Mouse (Mus musculus) hindbrain, embryonic 14.5 days (tissue): Measurements from ENCODE around the gene Bicral. TPM values are rescaled to one million over a fixed set of nuclear protein-coding genes. Genes with fewer than 3 reads are reported as not detected.

Source experiments
- ATAC-seq: fragments of 200-750 bp; cut with Nextera tagmentation; 2 replicates; pipeline ENCODE4 v1.8.0; 2017; ENCODE audit warnings: moderate number of reproducible peaks, mild to moderate bottlenecking, moderate TSS enrichment, moderate library complexity; ENCODE audit not compliant: low FRiP score
- DNase-seq: peaks from one replicate; pipeline ENCODE4 v3.0.0-alpha.2; 2015; ENCODE audit warnings: low spot score
- H3K27ac ChIP-seq: fragments of 300-500 bp; sonication (generic); 2 replicates; pipeline ENCODE4 v1.5.1; 2014; ENCODE audit warnings: mild to moderate bottlenecking, moderate library complexity
- H3K27me3 ChIP-seq: fragments of 300-500 bp; sonication (generic); 2 replicates; pipeline ENCODE4 v1.6.1; 2014; ENCODE audit warnings: mild to moderate bottlenecking, low read length, mixed read lengths; ENCODE audit not compliant: control insufficient read depth, insufficient read depth
- H3K36me3 ChIP-seq: fragments of 300-500 bp; sonication (generic); replicated peaks from 2 replicates; pipeline ENCODE4 v1.6.1; 2014; ENCODE audit not compliant: control insufficient read depth, insufficient read depth
- H3K4me1 ChIP-seq: fragments of 300-500 bp; sonication (generic); replicated peaks from 2 replicates; pipeline ENCODE4 v1.6.1; 2014; ENCODE audit warnings: antibody characterized with exemption, low read length, mixed read lengths; ENCODE audit not compliant: control insufficient read depth, insufficient read depth
- H3K4me2 ChIP-seq: fragments of 300-500 bp; sonication (generic); replicated peaks from 2 replicates; pipeline ENCODE4 v1.6.1; 2014; ENCODE audit warnings: mild to moderate bottlenecking, moderate library complexity
- H3K4me3 ChIP-seq: fragments of 300-500 bp; sonication (generic); replicated peaks from 2 replicates; pipeline ENCODE4 v1.5.1; 2014; ENCODE audit warnings: mild to moderate bottlenecking, low read length
- H3K9ac ChIP-seq: fragments of 300-500 bp; sonication (generic); 2 replicates; pipeline ENCODE4 v1.6.1; 2014
- H3K9me3 ChIP-seq: fragments of 300-500 bp; sonication (generic); 2 replicates; pipeline ENCODE4 v1.6.1; 2016; ENCODE audit warnings: low read length; ENCODE audit not compliant: control insufficient read depth
- WGBS: fragments of 180-500 bp; shearing (Covaris S2); extraction: QIAGEN DNeasy Blood & Tissue Kit; methylation state at CpG from one replicate; pipeline ENCODE4 v1.1.7; 2014; 5-methylcytosine and 5-hydroxymethylcytosine counted together
- polyA plus RNA-seq: library from polyadenylated mRNA; unstranded; fragments of >200 nt; fragmentation: Nextera tagmentation; extraction: Ambion mirVana; gene quantifications from 2 replicates; pipeline ENCODE4 v1.2.1, GENCODE M21; 2014

Gene Bicral
- polyA plus RNA-seq, 1 experiment from 2014 or later: 9.8 TPM

- Histone ChIP-seq H3K36me3 (no peaks in the 10 kb centered on the region), H3K4me3 (no peak within 1 kb of the TSS), H3K4me1 (no peaks in the 10 kb centered on the region), H3K9ac (no peak within 1 kb of the TSS), H3K4me2 (no peak within 1 kb of the TSS), H3K27ac (no peak within 1 kb of the TSS), H3K27me3 (no peaks in the 10 kb centered on the region), H3K9me3 (no peaks in the 10 kb centered on the region)
- ATAC-seq (no peak), DNase-seq (no peak)
- 59% methylated on average over 2 of the region's 2 CpGs for WGBS
Measured at GRCm38 (mm10) chr17:46763544-46763943, 94.7 kb downstream of the Bicral start, which contains the start of gene Ptcra. TSS of gene Ptcra (minus strand) at chr17:46763712.

GRCm38 (mm10) chr17:46758753-46759152, 99.5 kb downstream of the Bicral start:
- no peaks in the 10 kb centered on the region for H3K27me3 ChIP-seq
- H3K36me3 ChIP-seq: no peaks in the 10 kb centered on the region
- no peak overlapping the region for H3K9ac ChIP-seq
- 83% methylated on average over 12 of the region's 12 CpGs for WGBS
- H3K4me2 ChIP-seq: no peak overlapping the region
- H3K9me3 ChIP-seq: no peaks in the 10 kb centered on the region
- ATAC-seq: no peak
- no peak for DNase-seq
- H3K4me1 ChIP-seq: no peaks in the 10 kb centered on the region
- H3K4me3 ChIP-seq: no peak overlapping the region
- no peak overlapping the region for H3K27ac ChIP-seq

- Histone ChIP-seq H3K4me3 (peak within 1 kb of the TSS; percentile 62), H3K27me3 (no peaks in the 10 kb centered on the region), H3K27ac (peak within 1 kb of the TSS; percentile 81), H3K4me1 (peaks cover 17% of the 10 kb centered on the region), H3K36me3 (0 out of 2 replicates have a peak, but pooled peaks cover 6% of the 10 kb centered on the region), H3K9ac (peak within 1 kb of the TSS; percentile 74), H3K9me3 (no peaks in the 10 kb centered on the region), H3K4me2 (peak within 1 kb of the TSS; percentile 75)
- peak; percentile 97 for DNase-seq
- 0% methylated on average over 48 of the region's 58 CpGs for WGBS
- peak; percentile 99 for ATAC-seq
Measured at GRCm38 (mm10) chr17:46751794-46752556, 106.3 kb downstream of the Bicral start, which contains the start of gene Cnpy3. TSS of gene Cnpy3 (minus strand) at chr17:46752214.

- peak overlapping the region; percentile 62 for H3K4me3 ChIP-seq
- 27% methylated on average over 16 of the region's 16 CpGs for WGBS
- DNase-seq (no peak), ATAC-seq (no peak; the same call in 1 of the 2 replicates)
- no peaks in the 10 kb centered on the region for H3K9me3 ChIP-seq
- H3K36me3 ChIP-seq: 0 out of 2 replicates have a peak, but pooled peaks cover 14% of the 10 kb centered on the region
- peak overlapping the region; percentile 74 for H3K9ac ChIP-seq
- peak overlapping the region; percentile 75 for H3K4me2 ChIP-seq
- peaks cover 17% of the 10 kb centered on the region for H3K4me1 ChIP-seq
- H3K27ac ChIP-seq: peak overlapping the region; percentile 81
- no peaks in the 10 kb centered on the region for H3K27me3 ChIP-seq
Measured at GRCm38 (mm10) chr17:46751056-46751793, 107.1 kb downstream of the Bicral start.

- Histone ChIP-seq H3K4me2 (peak overlapping the region; percentile 75), H3K9ac (peak overlapping the region; percentile 74), H3K4me3 (peak overlapping the region; percentile 62), H3K27me3 (no peaks in the 10 kb centered on the region), H3K36me3 (0 out of 2 replicates have a peak, but pooled peaks cover 20% of the 10 kb centered on the region), H3K4me1 (peaks cover 17% of the 10 kb centered on the region), H3K9me3 (no peaks in the 10 kb centered on the region), H3K27ac (0 out of 2 replicates have a peak overlapping the region, but pooled peaks have one; percentile 81)
- no peak for DNase-seq
- 88% methylated on average over 4 of the region's 4 CpGs for WGBS
- ATAC-seq: no peak
Measured at GRCm38 (mm10) chr17:46750580-46750979, 107.7 kb downstream of the Bicral start.

GRCm38 (mm10) chr17:46749282-46749681, 109.0 kb downstream of the Bicral start:
- DNase-seq (no peak), ATAC-seq (no peak)
- Histone ChIP-seq H3K4me2 (no peak overlapping the region), H3K9ac (no peak overlapping the region), H3K27ac (no peak overlapping the region), H3K27me3 (no peaks in the 10 kb centered on the region), H3K36me3 (peaks cover 30% of the 10 kb centered on the region; the same call in 1 of the 2 replicates), H3K9me3 (no peaks in the 10 kb centered on the region), H3K4me1 (peaks cover 17% of the 10 kb centered on the region), H3K4me3 (no peak overlapping the region)
- WGBS: 85% methylated on average over 5 of the region's 5 CpGs

Other genes with a start within 250 kb of the Bicral start
- gene Ptk7, start 229.0 kb downstream of the Bicral start, polyA plus RNA-seq: 19.2 and 20.6 TPM in 2 replicates
- 26.2 and 30.5 TPM in 2 replicates for gene Klc4, start 212.5 kb downstream of the Bicral start, polyA plus RNA-seq
- 66.5 and 71.2 TPM in 2 replicates for gene Mrpl2, start 212.3 kb downstream of the Bicral start, polyA plus RNA-seq
- 29.7 and 30.2 TPM in 2 replicates for gene Cul7, start 208.1 kb downstream of the Bicral start, polyA plus RNA-seq
- gene Rrp36, start 184.1 kb downstream of the Bicral start, polyA plus RNA-seq: 41.6 and 44.7 TPM in 2 replicates
- gene Mea1, start 179.7 kb downstream of the Bicral start, polyA plus RNA-seq: 279 and 280 TPM in 2 replicates
- gene Klhdc3, start 177.6 kb downstream of the Bicral start, polyA plus RNA-seq: 154 and 155 TPM in 2 replicates
- 78.2 and 92.8 TPM in 2 replicates for gene Ppp2r5d, start 153.4 kb downstream of the Bicral start, polyA plus RNA-seq
- gene Pex6, start 147.0 kb downstream of the Bicral start, polyA plus RNA-seq: 23.1 and 24.4 TPM in 2 replicates
- 0.88 and 1.1 TPM in 2 replicates for gene Gnmt, start 129.3 kb downstream of the Bicral start, polyA plus RNA-seq
- 60.0 and 60.4 TPM in 2 replicates for gene Cnpy3, start 106.3 kb downstream of the Bicral start, polyA plus RNA-seq
- gene Ptcra, start 94.8 kb downstream of the Bicral start, polyA plus RNA-seq: 0.21 and 0.35 TPM in 2 replicates
- gene 2310039H08Rik, start 85.8 kb downstream of the Bicral start, polyA plus RNA-seq: 54.1 and 68.5 TPM in 2 replicates
- 73.8 and 81.9 TPM in 2 replicates for gene Rpl7l1, start 75.8 kb downstream of the Bicral start, polyA plus RNA-seq
- 54.7 and 61.6 TPM in 2 replicates for gene Tbcc, start 32.2 kb upstream of the Bicral start, polyA plus RNA-seq
- gene Prph2, start 52.0 kb upstream of the Bicral start, polyA plus RNA-seq: not detected in 2 replicates
- 22.5 and 22.9 TPM in 2 replicates for gene Ubr2, start 152.1 kb upstream of the Bicral start, polyA plus RNA-seq